Mouse (Mus musculus) NIH3T3 (cell line): Measurements from ENCODE around the gene Gm12845.
"Not testable (repeated sequence)": the region's sequence is repeated elsewhere in the genome, so short reads cannot be mapped to it uniquely, and the experiment has no call there.

Experiments used
- DNase-seq: peaks from one replicate; pipeline ENCODE4 v3.0.0-alpha.2; 2012; ENCODE audit warnings: low read depth

Gm12845 gene

GRCm38 (mm10) chr4:117724112-117724511, at the start of gene Gm12845:
Gene Gm12845 (plus strand): TSS chr4:117724412.
- DNase-seq = no peak

GRCm38 (mm10) chr4:117676903-117677302, 47.3 kb upstream of the Gm12845 start:
- peak; percentile 93 for DNase-seq

- peak; percentile 46 for DNase-seq
Measured at GRCm38 (mm10) chr4:117680963-117681362, 43.2 kb upstream of the Gm12845 start.

- DNase-seq = peak; percentile 93
Measured at GRCm38 (mm10) chr4:117681931-117682461, 42.2 kb upstream of the Gm12845 start, which contains the start of gene Dmap1. Gene Dmap1 (minus strand): TSS chr4:117682273.

GRCm38 (mm10) chr4:117682463-117682862, 41.7 kb upstream of the Gm12845 start:
- no peak for DNase-seq

- no peak for DNase-seq
Measured at GRCm38 (mm10) chr4:117683048-117683768, 41.0 kb upstream of the Gm12845 start.

- DNase-seq = no peak
Measured at GRCm38 (mm10) chr4:117686354-117686753, 37.9 kb upstream of the Gm12845 start.

GRCm38 (mm10) chr4:117705361-117705760, 18.9 kb upstream of the Gm12845 start:
- DNase-seq = peak; percentile 83

- no peak for DNase-seq
Measured at GRCm38 (mm10) chr4:117708780-117709550, 15.2 kb upstream of the Gm12845 start.

GRCm38 (mm10) chr4:117712314-117712713, 11.9 kb upstream of the Gm12845 start:
- no peak for DNase-seq

GRCm38 (mm10) chr4:117713303-117714098, 10.7 kb upstream of the Gm12845 start:
- no peak for DNase-seq

- no peak for DNase-seq
Measured at GRCm38 (mm10) chr4:117731926-117732325, 7.7 kb downstream of the Gm12845 start.

- peak; percentile 59 for DNase-seq
Measured at GRCm38 (mm10) chr4:117737559-117737958, 13.3 kb downstream of the Gm12845 start.

GRCm38 (mm10) chr4:117752469-117752868, 28.3 kb downstream of the Gm12845 start:
- DNase-seq = not testable (repeated sequence)

- DNase-seq = no peak
Measured at GRCm38 (mm10) chr4:117760151-117760550, 35.9 kb downstream of the Gm12845 start.

- no peak for DNase-seq
Measured at GRCm38 (mm10) chr4:117765416-117765815, 41.2 kb downstream of the Gm12845 start, which contains the start of gene Klf17. Gene Klf17 (minus strand): TSS chr4:117765648.

- DNase-seq = peak; percentile 87
Measured at GRCm38 (mm10) chr4:117770935-117771334, 46.7 kb downstream of the Gm12845 start.

- DNase-seq = no peak
Measured at GRCm38 (mm10) chr4:117772960-117773359, 48.7 kb downstream of the Gm12845 start.
